Mouse (Mus musculus): ENCODE measurements around the gene Neil3.
A peak's percentile ranks its signal among the peaks of the same experiment; 100 is the strongest.
"Not testable (repeated sequence)": the region's sequence is repeated elsewhere in the genome, so short reads cannot be mapped to it uniquely, and the experiment has no call there.

The Neil3 gene

DNA sequence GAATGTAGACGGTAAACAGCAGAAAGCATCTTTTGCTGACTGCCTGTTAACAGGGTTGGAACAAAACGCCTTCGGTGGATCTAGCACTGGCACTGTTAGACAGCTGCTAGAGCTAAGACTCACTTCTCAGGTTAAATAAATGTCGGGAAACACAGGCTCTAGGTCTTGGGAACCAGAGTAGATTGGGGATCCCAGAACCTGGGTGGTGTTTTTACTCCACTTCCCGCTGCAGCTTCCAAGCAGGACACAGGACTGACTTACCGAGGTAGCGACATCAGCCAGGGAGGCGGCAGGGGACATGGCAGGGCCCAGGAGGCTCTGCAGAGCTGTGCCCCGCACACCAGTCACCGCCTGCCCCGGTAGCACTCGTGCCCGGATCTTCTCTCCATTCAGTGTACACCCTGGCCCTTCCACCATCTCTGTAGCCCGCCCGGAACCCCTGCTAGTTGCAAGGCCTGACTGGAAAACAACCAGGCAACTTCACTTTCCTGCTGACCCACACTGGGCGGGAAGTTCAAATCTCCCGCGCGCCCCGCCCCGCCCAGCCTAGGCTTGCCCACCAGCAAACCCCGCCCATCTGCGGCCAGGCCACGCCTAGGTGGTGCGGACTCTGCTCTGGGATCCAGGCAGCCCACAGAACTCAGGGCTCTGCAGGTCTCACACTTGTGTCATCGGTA lies at the start of gene Neil3:
Gene Neil3 (minus strand): TSS at position 571 of the 677 bp plus-strand sequence.
- DNase-seq (ENCODE audit: low spot score), result peak; percentile 74

DNA sequence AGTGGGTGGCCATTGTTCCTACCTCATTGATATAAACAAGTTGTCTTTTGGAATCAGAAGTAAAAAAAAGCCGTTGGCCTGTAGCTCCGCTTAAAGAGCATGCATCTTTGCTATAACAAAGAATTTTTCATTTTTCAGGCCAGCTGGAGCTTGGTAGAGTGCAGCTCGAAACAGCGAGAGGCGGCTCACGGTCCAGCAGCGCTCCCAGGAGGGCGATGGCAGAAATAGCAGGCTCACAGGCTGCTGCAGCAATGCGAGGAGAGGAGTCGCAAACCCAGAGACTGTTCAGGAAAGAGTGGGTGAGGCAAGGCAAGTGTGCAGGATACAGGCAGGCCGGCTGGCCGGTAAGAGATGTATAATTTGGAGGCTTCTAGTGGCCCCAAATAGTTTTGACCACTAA lies 42.0 kb upstream of the Neil3 start:
- peak; percentile 27 for DNase-seq (ENCODE audit: low spot score)

DNA sequence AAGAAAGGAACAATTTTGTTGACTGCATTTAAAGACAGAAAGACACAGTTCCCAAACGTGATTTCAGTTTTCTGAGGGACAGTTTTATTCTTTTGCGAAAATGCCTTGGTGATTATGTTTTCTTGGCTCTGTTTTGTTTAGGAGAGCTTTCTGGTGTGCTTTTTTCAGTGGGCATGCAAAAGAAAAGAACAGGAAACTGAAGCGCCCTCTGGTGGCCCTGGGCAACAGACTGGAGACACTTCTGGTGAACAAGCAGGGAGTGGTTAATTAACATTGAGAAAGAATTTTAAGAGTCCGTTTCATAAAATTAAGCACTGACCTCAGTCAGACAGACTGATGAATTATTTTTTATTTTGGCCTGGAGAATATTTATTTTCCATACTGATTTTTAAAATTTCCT lies 25.1 kb upstream of the Neil3 start:
- DNase-seq (ENCODE audit: low spot score), result peak; percentile 52

DNA sequence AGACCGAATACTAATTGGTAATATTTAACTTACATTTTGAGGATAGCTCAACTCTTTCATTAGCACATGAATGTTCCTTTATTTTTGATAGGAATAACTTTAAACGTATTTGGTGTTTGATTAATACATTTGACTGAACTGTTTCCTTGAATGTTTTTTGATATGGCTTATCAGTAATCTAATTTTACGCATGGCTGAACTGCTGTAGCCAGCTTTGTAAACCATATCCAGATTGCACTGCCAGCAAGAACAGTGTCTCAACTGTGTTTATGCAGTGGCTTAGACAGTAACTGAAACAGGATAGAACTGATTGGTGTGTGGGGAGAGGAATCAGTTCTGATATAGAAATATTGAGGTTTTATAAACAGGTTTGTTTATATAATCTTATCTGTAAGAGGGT lies 22.6 kb upstream of the Neil3 start:
- DNase-seq (ENCODE audit: low spot score), result no peak

DNA sequence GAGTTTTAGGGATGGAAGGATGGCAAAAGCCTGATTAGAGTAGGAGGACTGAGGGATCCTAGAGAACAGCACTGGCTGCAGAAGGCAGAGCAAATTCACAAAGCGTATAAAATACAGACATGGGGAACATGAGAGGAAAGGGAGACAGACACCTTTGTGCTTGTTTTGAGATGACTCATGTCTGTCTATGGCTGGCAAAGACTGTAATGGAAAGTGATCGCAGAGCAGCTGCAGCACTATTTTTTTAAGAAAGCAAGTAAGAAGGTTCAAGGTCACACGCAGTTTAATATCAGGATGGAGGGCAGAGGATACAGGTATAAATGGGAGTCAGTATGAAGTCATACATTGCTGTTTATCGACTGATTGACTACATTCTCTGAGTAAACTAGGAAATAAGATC lies 8.2 kb downstream of the Neil3 start:
- no peak for DNase-seq (ENCODE audit: low spot score)

DNA sequence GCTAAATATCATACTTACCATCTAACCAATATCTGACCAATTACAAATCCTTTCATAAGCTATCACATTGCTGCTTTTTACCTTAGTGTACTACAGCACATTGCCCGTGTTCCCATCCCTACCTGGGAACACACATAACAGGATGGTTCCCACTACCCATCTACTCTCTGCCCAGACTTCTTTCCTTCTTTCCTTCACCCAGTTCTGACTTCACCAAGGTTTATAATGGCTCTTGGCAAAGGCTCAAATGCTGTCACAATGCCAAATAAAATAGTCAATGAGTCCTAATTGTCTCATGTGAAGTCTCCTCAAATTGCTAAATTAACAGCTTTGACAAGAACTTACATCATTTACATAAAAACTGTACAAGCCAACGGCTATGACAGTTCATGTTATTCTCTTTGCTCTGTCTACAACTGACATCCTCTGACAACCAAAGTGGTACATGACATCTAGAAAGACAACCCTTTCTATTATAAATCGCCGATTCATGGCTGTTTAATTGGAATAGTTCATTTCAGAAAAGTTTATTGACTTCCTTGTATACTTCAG lies 9.9 kb downstream of the Neil3 start:
- DNase-seq (ENCODE audit: low spot score), result no peak

DNA sequence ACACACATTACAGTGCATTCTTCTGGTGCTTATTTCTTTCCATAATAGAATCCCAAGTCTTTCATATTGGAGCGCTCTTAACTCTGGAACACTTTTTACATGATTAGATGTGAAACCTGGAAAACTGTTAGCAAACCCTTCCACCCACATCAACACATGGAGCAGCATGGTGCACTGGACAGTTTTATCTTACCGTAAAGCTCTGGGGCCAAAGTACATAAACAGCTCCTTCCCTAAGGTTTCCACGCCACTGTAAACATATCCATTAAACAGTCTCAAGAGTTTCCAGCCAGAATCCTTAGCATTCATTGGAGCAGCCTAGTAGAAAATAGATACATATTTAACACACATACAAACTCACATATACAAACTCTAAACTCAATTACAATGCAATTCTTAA lies 15.4 kb downstream of the Neil3 start:
- no peak for DNase-seq (ENCODE audit: low spot score)

DNA sequence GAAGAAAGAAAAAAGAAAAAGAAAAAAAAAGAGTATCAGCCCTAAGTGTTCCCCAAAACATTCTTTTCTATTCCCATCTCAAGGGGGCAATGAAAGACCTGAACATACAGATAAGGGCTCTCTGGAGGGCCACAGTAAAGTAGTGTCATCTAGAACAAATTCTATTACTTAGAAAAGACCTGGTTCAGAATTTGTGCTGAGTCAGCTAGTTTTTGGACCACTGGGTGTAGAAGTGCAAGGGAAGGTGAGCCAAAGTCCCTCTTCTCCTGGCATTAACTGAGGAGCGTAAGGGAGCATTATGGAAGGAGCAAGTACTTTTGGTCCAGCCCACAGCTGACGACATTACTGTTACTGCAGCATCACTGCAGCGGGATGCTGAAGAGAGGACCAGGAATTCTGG lies 19.7 kb downstream of the Neil3 start:
- DNase-seq (ENCODE audit: low spot score), result no peak

DNA sequence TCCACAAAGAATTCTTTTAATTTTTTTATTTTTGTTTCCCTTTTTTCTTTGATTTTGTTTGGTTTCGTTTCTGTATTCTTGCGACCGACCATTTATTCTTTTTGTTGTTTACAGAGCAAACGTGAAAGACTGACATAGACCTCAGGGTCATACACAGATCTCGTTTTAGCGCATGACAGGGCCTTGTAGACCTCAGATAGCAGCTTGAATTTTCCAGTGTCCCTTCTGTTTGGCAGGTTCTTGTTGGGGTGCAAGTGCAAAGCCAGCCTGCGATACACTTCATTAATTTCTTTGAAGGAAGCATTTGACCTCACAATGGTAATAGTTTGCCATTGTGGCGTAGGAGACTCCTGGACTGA lies 24.6 kb downstream of the Neil3 start:
- DNase-seq (ENCODE audit: low spot score), result no peak

DNA sequence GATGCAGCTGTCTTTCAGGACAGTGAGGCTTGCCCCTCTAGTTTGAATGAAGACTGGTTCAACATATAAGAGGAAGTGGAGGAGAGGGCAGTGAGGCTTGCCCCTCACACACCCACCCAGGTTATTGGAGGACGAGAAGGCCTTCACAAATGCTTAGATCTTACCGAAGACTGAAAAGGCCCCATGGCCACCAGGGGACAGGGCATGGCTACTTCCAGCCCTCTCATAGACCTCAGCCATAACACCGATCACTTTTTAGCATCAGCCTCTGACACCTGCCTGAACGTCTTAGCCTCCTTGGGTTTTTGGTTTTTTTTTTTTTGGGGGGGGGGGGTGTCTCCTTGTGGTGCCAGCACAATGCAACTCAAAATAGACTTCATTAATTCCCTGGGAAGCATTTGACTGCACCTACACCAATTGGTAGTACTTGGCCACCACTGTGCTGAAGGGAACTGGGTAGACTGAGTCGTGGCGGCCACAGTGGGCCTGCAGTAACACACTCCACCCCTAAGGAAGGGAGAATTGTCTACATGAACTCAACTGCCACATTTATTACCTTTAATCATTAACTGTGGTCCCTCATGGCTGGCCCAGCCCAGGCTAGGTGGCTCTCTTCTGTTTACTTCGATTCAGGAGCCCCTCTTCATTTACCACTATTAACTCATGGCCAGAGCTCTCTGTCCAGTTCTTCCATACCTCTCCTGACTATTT lies 25.1 kb downstream of the Neil3 start:
- DNase-seq (ENCODE audit: low spot score), result no peak

DNA sequence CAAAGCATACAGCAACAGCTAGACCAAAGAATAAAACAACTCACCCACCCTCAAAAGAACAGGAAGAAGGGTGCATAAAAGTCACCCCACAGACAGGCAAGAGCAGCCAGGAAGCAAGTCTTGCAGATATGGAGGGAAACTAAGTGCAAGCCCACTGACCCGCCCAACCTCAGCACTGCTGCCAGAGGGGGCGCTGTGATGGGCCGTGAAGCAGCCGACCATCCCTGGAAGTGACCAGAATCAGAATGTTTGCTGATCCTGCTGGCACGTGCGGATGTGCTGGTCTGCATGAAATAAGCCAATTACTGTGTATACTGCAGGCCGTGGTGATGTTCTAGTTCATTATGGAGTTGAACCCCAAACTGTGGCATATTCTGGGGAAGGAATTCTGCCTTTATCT lies 26.6 kb downstream of the Neil3 start:
- DNase-seq (ENCODE audit: low spot score), result no peak

DNA sequence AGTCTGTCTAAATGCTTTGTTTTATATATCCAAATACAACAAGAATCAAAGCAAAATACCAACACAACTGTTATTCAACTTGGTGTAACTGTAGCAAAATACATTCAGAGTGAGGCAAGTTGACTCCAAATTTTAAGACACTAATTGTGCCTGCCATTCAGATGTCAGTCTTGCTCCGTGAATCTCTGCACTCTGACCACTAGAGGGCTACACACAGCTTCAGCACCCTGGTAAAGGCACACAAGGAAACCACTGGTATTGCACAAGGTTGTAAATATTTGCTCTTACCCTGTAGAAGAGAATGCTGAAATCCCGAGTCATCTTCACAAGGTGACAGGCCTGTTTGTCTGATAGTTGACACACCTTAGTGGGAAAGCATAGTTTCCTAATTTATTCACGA lies 31.8 kb downstream of the Neil3 start:
- no peak for DNase-seq (ENCODE audit: low spot score)

DNA sequence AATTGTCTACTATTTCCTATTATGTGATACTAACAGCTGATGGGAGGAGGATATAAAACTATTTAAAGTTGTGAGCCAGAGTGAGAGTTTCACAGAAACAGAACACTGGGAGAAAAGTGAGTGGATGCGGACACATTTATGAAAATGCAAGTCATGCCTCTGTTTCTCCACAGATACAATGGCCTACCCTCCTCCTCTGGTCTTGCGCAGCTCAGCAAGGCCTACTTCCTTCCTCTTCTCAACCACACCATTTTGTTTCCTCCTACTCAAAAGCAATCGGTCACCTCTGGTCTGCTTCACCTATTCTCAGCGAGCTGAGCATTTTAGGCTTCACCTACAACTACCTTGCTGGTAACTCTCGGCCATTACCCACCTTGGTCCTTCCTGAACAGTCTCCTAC lies 34.0 kb downstream of the Neil3 start:
- no peak for DNase-seq (ENCODE audit: low spot score)

DNA sequence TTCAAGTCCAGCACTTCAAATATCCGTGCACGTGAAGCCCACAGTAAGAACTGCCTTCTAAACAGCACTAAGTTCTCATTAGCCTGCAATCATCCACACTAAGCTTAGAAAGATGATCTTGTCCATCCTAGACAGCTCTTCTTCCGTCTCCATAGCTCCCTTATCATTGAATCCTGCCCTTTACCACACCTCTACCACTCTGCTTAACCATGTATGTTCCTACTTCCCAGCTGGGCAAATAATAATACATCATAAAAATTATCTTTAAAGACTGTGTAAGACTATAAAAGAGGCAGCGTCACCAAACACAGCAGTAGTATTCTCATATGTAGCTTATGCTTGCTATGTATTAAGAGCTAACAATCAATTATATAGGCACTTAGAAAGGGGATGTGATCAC lies 35.2 kb downstream of the Neil3 start:
- no peak for DNase-seq (ENCODE audit: low spot score)

DNA sequence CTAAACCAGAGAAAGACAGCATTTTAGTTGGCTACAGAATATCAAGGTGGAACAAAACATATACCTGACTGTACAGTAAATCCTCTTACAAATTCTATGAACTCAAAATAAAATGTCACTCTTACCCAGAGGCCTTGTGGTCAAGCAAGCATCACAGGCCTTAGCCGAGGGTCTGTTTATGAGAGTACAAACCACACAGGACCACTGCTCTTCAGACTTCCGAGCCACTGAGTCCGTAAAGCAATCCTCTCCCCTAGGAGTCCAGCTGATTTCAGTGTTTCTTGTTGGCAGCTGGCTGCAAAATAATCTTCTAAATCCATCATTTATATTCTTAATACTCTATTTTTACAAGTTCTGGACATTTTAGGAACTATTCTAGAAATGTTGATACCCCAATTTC lies 38.0 kb downstream of the Neil3 start:
- no peak for DNase-seq (ENCODE audit: low spot score)

DNA sequence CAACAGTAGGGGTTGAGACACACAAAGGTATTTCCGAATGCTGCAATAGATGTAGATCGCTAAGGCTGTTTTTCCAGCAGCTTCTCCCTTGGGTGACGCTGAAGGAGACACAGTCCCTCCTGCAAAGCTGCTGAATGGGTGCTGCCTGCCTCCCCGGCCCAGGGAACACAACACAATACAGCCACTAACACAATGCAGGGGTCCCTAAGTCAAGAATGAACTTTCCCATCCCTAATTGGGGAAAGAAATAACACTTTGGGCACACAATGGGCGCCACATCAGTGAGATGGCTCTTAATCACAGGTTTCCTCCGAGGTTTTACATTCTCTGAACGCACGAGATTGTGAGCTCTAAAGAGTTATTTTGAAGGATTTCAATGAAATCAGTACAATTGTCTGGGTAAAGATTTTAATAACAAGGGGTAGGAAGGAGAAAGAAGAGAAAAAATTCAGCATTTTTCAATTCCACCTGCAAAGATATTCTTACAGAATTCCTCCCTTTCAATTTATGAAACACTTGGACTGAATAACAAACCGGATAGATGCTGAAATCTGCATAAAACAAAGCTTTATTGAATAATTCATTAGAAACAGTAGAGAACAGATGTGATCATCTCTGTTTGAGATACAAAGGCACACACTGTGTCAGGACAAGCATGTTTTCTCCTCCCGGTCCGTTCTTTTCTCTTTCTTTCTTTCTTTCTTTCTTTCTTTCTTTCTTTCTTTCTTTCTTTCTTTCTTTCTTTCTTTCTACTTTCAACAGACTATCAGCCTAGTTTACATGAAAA lies 38.6 kb downstream of the Neil3 start:
- DNase-seq (ENCODE audit: low spot score), result no peak

DNA sequence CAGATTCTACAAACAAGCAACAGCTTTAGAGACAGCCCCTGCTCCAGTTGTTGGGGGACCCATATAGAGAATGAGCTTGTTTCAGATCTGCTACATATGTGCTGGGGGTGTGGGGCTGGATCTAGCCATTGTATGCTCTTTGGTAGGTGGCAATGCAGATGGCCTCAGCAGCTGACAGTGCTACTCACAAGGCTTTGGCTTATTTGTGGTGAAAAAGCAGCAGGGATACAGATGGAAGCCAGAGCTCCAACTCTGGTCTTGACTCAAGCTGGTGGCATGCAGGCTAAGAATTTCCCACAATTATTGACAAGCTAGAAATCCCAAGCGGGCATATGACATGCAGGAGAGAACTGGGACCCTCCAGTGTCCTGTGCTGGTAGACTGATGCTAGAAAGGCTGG lies 40.8 kb downstream of the Neil3 start:
- DNase-seq (ENCODE audit: low spot score), result no peak

DNA sequence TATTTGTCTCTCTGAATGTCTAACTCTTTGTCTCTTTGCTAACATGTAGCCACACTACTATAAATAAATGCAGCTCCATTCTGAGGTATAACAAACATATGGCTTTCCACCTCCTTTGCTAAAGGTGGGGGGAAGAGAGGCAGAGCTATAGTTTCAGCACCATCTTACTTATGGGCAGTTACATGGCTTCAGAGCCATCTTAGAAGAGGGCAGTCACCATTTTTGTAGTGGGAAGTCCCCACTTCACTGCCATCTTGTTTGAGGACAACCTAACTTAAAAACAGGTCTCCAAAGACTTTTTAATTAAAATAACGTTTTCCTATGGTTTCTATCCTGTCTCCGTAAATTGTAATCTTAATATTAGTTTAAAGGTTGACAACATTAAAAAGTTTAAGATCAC lies 47.1 kb downstream of the Neil3 start:
- no peak for DNase-seq (ENCODE audit: low spot score)

DNA sequence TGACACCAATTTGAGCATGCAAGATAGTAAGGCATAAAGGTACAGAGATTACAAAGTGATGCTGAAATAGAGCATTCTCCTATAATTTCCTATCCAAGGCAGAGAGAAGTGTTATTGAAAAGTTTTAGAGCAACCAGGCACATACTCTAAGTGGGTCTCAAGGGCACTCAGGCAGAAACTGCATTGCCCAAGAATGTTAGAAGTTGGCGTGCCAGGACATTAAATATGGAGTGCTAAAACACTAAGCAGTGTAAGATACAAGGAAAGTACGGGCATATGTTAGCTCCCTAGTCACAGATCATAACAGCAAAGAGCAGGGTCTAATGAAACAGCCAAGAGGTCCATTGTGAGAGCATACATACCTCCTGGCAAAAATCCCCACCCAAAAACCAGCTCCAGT lies 65.3 kb downstream of the Neil3 start:
- DNase-seq (ENCODE audit: low spot score), result no peak

DNA sequence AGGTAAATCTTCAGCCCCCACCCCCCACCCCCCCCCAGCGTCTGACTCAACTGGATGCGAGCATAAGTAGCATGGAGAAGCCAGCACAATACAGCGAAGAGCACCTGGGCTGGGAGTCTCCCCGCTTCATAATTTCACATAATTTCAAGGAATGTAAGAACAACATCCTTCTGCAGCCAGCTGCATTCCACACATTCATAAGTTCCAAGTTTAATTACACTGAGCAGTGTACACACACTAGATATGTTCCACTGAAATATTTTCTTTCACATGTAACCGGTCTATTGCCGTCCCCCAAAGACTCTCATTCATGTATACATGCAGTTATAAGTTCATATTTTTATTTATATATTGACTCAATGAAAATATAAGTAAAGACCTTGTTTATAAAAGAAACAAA lies 72.6 kb downstream of the Neil3 start:
- no peak for DNase-seq (ENCODE audit: low spot score)

DNA sequence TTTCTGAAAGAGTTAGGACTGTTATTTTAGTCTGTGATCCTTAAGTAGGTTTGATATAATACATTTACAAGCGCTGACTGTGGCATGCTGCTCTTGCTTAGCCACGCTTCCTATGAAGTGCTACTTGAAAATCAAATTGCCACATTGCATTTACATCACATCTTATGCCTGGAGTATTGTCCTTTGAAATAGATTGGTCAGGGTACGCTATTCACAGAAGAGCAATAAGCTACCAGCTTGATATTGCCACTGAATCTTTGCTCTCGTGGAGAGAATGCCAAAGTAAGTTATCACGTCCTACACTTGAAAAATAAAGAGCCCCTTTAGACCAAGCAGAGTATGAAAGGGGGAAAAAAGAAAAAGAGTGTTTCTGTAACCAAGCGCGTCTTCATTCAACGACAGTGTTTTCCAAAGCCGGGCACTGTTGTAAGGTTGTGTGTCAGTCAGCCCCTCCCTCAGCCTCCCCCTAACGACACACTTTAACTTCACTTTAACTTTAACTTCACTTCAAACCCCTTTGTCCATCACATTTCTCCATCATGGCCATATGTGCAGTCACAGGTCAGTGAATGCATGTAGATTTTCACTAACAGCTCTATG lies 76.3 kb downstream of the Neil3 start:
- no peak for DNase-seq (ENCODE audit: low spot score)

DNA sequence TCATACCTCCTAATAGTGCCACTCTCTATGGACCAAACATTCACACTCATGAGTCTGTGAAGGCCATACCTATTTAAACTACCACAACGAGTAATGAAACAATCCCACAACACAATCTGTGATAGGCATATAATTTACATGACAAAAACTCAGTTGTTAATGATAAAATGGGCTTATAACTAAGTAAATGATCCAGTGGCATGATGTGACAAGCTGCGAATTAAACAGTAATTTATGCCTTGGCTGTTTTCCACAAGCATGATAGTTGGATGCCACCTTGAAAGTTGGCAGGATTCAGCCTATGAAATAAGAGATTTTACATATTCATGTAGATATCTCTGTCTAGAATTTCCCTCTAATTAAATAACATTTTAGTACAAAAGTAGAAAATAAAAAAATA lies 99.3 kb downstream of the Neil3 start:
- DNase-seq (ENCODE audit: low spot score), result no peak

DNA sequence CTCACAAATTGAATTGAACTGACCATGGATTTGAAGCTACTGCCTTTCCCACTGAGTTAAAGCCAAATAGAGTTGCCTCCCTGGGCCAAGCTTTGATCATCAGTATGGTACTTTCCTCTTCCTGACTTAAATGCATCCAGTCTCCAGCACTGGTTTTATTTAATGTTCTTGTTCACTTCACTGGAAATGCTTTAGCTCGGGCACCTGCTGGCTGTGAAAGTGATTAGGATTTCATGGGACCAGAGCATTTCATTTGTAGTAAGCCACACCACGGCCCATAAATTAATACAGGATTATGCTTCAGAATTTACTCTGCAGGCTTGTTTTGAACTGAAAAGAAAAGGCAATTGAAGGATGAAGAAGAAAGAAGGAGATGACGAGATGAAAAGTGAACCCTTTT lies 100.8 kb downstream of the Neil3 start:
- not testable (repeated sequence) for DNase-seq (ENCODE audit: low spot score)

All from ovary, postnatal 14 days (tissue).